Mouse (Mus musculus): Measurements from ENCODE around the gene Tnfrsf4. TPM values are rescaled to one million over a fixed set of nuclear protein-coding genes. Genes with fewer than 3 reads are reported as not detected.
A peak's percentile ranks its signal among the peaks of the same experiment; 100 is the strongest.

The Tnfrsf4 gene
- polyA plus RNA-seq, 1 experiment from 2014 or later: 1.5 TPM

MicroRNAs within 50 kb of the gene (microRNA counts, 519-probe panel; counts per million panel counts)
- microRNA mmu-miR-200a (2,439 counts per million, percentile 55 among the panel's probes with 10 or more counts), microRNA mmu-miR-200b (2,919 counts per million, percentile 75 among the panel's probes with 10 or more counts), microRNA mmu-miR-429 (3,046 counts per million, percentile 79 among the panel's probes with 10 or more counts)

Small RNA genes lying within 50 kb of the gene (microRNA-seq; reads per million reads assigned to microRNA genes)
- gene Mir200a (166 reads per million, percentile 59 among the genes with 10 or more reads in this experiment), gene Mir200b (970 reads per million, percentile 79 among the genes with 10 or more reads in this experiment), gene Mir429 (2,711 reads per million, percentile 87 among the genes with 10 or more reads in this experiment)

Other genes starting within 250 kb of the Tnfrsf4 start
- 8.3 and 8.7 TPM in 2 replicates for gene Vwa1, start 239.1 kb upstream of the Tnfrsf4 start, polyA plus RNA-seq (2015; fragmentation: Nextera tagmentation; extraction: Ambion mirVana)
- 1.4 and 1.8 TPM in 2 replicates for gene Tmem88b, start 228.0 kb upstream of the Tnfrsf4 start, polyA plus RNA-seq (2015; fragmentation: Nextera tagmentation; extraction: Ambion mirVana)
- gene Ankrd65, start 223.4 kb upstream of the Tnfrsf4 start, polyA plus RNA-seq (2015; fragmentation: Nextera tagmentation; extraction: Ambion mirVana): 0.30 TPM in 1 of 2 replicates, not detected in the other
- gene Mrpl20, start 211.0 kb upstream of the Tnfrsf4 start, polyA plus RNA-seq (2015; fragmentation: Nextera tagmentation; extraction: Ambion mirVana): 133 and 138 TPM in 2 replicates
- 126 and 129 TPM in 2 replicates for gene Ccnl2, start 201.4 kb upstream of the Tnfrsf4 start, polyA plus RNA-seq (2015; fragmentation: Nextera tagmentation; extraction: Ambion mirVana)
- gene Aurkaip1, start 182.6 kb upstream of the Tnfrsf4 start, polyA plus RNA-seq (2015; fragmentation: Nextera tagmentation; extraction: Ambion mirVana): 124 and 132 TPM in 2 replicates
- gene Mxra8, start 174.2 kb upstream of the Tnfrsf4 start, polyA plus RNA-seq (2015; fragmentation: Nextera tagmentation; extraction: Ambion mirVana): 77.8 and 86.8 TPM in 2 replicates
- 3.5 TPM in 2 replicates for gene Dvl1, start 166.4 kb upstream of the Tnfrsf4 start, polyA plus RNA-seq (2015; fragmentation: Nextera tagmentation; extraction: Ambion mirVana)
- gene Tas1r3, start 150.5 kb upstream of the Tnfrsf4 start, polyA plus RNA-seq (2015; fragmentation: Nextera tagmentation; extraction: Ambion mirVana): 0.18 and 0.26 TPM in 2 replicates
- 9.3 and 9.5 TPM in 2 replicates for gene Cptp, start 144.4 kb upstream of the Tnfrsf4 start, polyA plus RNA-seq (2015; fragmentation: Nextera tagmentation; extraction: Ambion mirVana)
- gene Ints11, start 144.3 kb upstream of the Tnfrsf4 start, polyA plus RNA-seq (2015; fragmentation: Nextera tagmentation; extraction: Ambion mirVana): 40.5 and 41.8 TPM in 2 replicates
- gene Pusl1, start 122.1 kb upstream of the Tnfrsf4 start, polyA plus RNA-seq (2015; fragmentation: Nextera tagmentation; extraction: Ambion mirVana): 32.5 and 34.3 TPM in 2 replicates
- 10.1 and 11.6 TPM in 2 replicates for gene Acap3, start 122.0 kb upstream of the Tnfrsf4 start, polyA plus RNA-seq (2015; fragmentation: Nextera tagmentation; extraction: Ambion mirVana)
- gene Ube2j2, start 70.0 kb upstream of the Tnfrsf4 start, polyA plus RNA-seq (2015; fragmentation: Nextera tagmentation; extraction: Ambion mirVana): 74.9 and 80.1 TPM in 2 replicates
- 23.1 and 28.9 TPM in 2 replicates for gene C1qtnf12, start 51.5 kb upstream of the Tnfrsf4 start, polyA plus RNA-seq (2015; fragmentation: Nextera tagmentation; extraction: Ambion mirVana)
- gene B3galt6, start 21.2 kb upstream of the Tnfrsf4 start, polyA plus RNA-seq (2015; fragmentation: Nextera tagmentation; extraction: Ambion mirVana): 8.6 and 9.1 TPM in 2 replicates
- 122 and 128 TPM in 2 replicates for gene Sdf4, start 21.0 kb upstream of the Tnfrsf4 start, polyA plus RNA-seq (2015; fragmentation: Nextera tagmentation; extraction: Ambion mirVana)
- gene Tnfrsf18, start 12.3 kb downstream of the Tnfrsf4 start, polyA plus RNA-seq (2015; fragmentation: Nextera tagmentation; extraction: Ambion mirVana): 2.3 and 2.6 TPM in 2 replicates
- gene Ttll10, start 45.6 kb downstream of the Tnfrsf4 start, polyA plus RNA-seq (2015; fragmentation: Nextera tagmentation; extraction: Ambion mirVana): 0.33 and 0.37 TPM in 2 replicates
- 17.3 and 17.4 TPM in 2 replicates for gene 9430015G10Rik, start 96.1 kb downstream of the Tnfrsf4 start, polyA plus RNA-seq (2015; fragmentation: Nextera tagmentation; extraction: Ambion mirVana)
- gene Rnf223, start 116.7 kb downstream of the Tnfrsf4 start, polyA plus RNA-seq (2015; fragmentation: Nextera tagmentation; extraction: Ambion mirVana): 0.18 and 0.19 TPM in 2 replicates
- gene Agrn, start 183.6 kb downstream of the Tnfrsf4 start, polyA plus RNA-seq (2015; fragmentation: Nextera tagmentation; extraction: Ambion mirVana): 34.4 and 48.5 TPM in 2 replicates
- gene Isg15, start 187.0 kb downstream of the Tnfrsf4 start, polyA plus RNA-seq (2015; fragmentation: Nextera tagmentation; extraction: Ambion mirVana): 5.0 and 9.1 TPM in 2 replicates
- 4.2 and 5.6 TPM in 2 replicates for gene AW011738, start 189.5 kb downstream of the Tnfrsf4 start, polyA plus RNA-seq (2015; fragmentation: Nextera tagmentation; extraction: Ambion mirVana)
- 16.3 and 16.8 TPM in 2 replicates for gene Perm1, start 202.0 kb downstream of the Tnfrsf4 start, polyA plus RNA-seq (2015; fragmentation: Nextera tagmentation; extraction: Ambion mirVana)
- 13.8 and 17.5 TPM in 2 replicates for gene Plekhn1, start 221.0 kb downstream of the Tnfrsf4 start, polyA plus RNA-seq (2015; fragmentation: Nextera tagmentation; extraction: Ambion mirVana)
- gene Noc2l, start 222.2 kb downstream of the Tnfrsf4 start, polyA plus RNA-seq (2015; fragmentation: Nextera tagmentation; extraction: Ambion mirVana): 37.4 and 38.1 TPM in 2 replicates
- gene Samd11, start 241.8 kb downstream of the Tnfrsf4 start, polyA plus RNA-seq (2015; fragmentation: Nextera tagmentation; extraction: Ambion mirVana): 0.26 and 0.60 TPM in 2 replicates

All from heart, embryonic 16.5 days (tissue).